Mouse (Mus musculus): ENCODE results near the gene Rhox4c.
"Not testable (repeated sequence)": the region's sequence is repeated elsewhere in the genome, so short reads cannot be mapped to it uniquely, and the experiment has no call there.

The Rhox4c gene

DNA sequence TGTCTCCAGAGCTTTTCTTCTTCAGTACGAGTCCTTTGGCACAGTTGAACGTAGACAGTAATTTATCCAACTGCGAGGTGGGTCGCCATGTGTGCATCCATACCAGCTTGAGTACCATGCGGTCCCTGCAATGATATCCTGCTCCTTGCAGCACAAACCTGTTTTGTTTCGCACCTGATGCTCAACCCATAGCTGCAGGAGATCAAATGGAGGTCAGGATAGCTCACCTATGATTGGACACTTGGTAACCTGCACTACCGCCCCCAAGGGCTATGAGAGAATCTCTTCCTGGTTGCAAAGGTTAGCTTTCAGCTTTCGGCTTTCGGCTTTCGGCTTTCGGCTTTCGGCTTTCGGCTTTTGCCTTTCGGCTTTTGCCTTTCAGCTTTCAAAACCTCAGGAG, at the start of gene Rhox4c:
Rhox4c (plus strand) TSS at position 301 of the 400 bp plus-strand sequence.
- DNase-seq: not testable (repeated sequence)

DNA sequence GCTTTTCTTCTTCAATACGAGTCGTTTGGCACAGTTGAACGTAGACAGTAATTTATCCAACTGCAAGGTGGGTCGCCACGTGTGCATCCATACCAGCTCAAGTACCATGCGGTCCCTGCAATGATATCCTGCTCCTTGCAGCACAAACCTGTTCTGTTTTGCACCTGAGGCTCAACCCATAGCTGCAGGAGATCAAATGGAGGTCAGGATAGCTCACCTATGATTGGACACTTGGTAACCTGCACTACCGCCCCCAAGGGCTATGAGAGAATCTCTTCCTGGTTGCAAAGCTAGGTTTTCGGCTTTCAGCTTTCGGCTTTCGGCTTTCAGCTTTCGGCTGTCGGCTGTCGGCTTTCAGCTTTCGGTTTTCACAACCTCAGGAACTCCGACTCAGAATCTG, 47.9 kb upstream of the Rhox4c start, which contains the start of gene Rhox4b:
Rhox4b (plus strand) TSS at position 301 of the 400 bp plus-strand sequence.
- not testable (repeated sequence) for DNase-seq

DNA sequence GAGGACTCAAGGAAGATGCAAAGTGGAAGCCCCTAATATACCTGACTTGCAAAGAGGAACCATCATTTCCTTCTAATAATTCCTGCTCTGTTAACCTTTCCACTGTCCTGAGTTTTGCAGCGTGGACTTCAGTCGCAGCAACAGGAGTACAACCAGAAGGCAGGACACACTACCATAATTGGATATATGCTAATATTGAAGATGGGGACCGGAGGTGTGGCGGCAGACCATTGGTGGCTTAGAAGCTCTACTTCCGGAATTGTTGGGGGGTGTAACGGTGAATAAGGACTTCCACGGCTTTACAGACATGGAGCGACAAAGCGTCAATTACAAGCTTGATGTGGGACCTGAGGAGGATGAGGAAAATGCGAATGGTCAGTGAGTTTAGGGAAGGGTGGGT, 26.8 kb upstream of the Rhox4c start, which contains the start of gene Rhox2c:
Rhox2c (plus strand) TSS at position 301 of the 400 bp plus-strand sequence.
- not testable (repeated sequence) for DNase-seq

DNA sequence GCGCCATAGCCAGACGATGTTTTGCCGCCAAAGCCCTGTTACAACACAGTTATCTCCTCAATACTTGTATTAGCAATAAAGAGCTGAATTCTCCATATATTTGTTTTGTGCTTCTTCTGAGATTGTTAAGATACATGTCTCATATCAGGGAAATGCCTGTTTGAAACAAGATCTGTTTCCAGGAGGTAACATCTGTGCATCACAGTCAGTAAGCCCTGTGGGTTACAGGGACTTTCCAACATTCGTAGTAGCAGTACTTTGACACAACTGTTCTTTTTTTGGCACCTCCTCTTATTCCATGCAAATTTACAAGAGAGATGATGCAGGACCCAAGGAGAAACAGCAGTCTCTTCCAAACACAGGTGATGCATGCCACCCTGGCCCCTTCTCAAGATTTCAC, 21.9 kb upstream of the Rhox4c start, which contains the start of gene Rhox3c:
Rhox3c (plus strand) TSS at position 301 of the 400 bp plus-strand sequence.
- DNase-seq: not testable (repeated sequence)

DNA sequence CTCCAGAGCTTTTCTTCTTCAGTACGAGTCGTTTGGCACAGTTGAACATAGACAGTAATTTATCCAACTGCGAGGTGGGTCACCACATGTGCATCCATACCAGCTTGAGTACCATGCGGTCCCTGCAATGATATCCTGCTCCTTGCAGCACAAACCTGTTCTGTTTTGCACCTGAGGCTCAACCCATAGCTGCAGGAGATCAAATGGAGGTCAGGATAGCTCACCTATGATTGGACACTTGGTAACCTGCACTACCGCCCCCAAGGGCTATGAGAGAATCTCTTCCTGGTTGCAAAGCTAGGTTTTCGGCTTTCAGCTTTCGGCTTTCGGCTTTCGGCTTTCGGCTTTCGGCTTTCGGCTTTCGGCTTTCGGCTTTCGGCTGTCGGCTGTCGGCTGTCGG, 33.9 kb downstream of the Rhox4c start, which contains the start of gene Rhox4d:
Rhox4d (plus strand) TSS at position 301 of the 400 bp plus-strand sequence.
- DNase-seq: not testable (repeated sequence)

DNA sequence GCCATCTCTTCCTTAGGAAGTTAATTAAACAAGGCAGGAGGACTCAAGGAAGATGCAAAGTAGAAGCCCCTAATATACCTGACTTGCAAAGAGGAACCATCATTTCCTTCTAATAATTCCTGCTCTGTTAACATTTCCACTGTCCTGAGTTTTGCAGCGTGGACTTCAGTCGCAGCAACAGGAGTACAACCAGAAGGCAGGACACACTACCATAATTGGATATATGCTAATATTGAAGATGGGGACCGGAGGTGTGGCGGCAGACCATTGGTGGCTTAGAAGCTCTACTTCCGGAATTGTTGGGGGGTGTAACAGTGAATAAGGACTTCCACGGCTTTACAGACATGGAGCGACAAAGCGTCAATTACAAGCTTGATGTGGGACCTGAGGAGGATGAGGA, 50.0 kb downstream of the Rhox4c start, which contains the start of gene Rhox2e:
Rhox2e (plus strand) TSS at position 301 of the 400 bp plus-strand sequence.
- not testable (repeated sequence) for DNase-seq
